Mouse (Mus musculus) heart, embryonic 15.5 days (tissue): Measurements from ENCODE around the gene Snrnp27. TPM values are rescaled to one million over a fixed set of nuclear protein-coding genes. Genes with fewer than 3 reads are reported as not detected.

ENCODE experiments used
- ATAC-seq: fragments of 200-750 bp; cut with Nextera tagmentation; replicated peaks from 2 replicates; pipeline ENCODE4 v1.8.0; 2017; ENCODE audit warnings: low read depth, moderate TSS enrichment; ENCODE audit not compliant: insufficient number of reproducible peaks, insufficient read depth, low FRiP score
- H3K27ac ChIP-seq: fragments of 300-500 bp; sonication (generic); 2 replicates; pipeline ENCODE4 v1.5.1; 2015; ENCODE audit warnings: mild to moderate bottlenecking, inconsistent platforms
- H3K27me3 ChIP-seq: fragments of 300-500 bp; sonication (generic); 2 replicates; pipeline ENCODE4 v1.6.1; 2015; ENCODE audit warnings: inconsistent platforms
- H3K36me3 ChIP-seq: fragments of 300-500 bp; sonication (generic); 2 replicates; pipeline ENCODE4 v1.6.1; 2015; ENCODE audit warnings: mild to moderate bottlenecking, inconsistent platforms
- H3K4me1 ChIP-seq: fragments of 300-500 bp; sonication (generic); replicated peaks from 2 replicates; pipeline ENCODE4 v1.6.1; 2015; ENCODE audit warnings: inconsistent platforms
- H3K4me2 ChIP-seq: fragments of 300-500 bp; sonication (generic); 2 replicates; pipeline ENCODE4 v1.6.1; 2015; ENCODE audit warnings: inconsistent platforms, mild to moderate bottlenecking, moderate library complexity
- H3K4me3 ChIP-seq: fragments of 300-500 bp; sonication (generic); 2 replicates; pipeline ENCODE4 v1.5.1; 2015; ENCODE audit warnings: mild to moderate bottlenecking, inconsistent platforms
- H3K9ac ChIP-seq: fragments of 300-500 bp; sonication (generic); 2 replicates; pipeline ENCODE4 v1.6.1; 2015; ENCODE audit warnings: mild to moderate bottlenecking, inconsistent platforms
- H3K9me3 ChIP-seq: fragments of 300-500 bp; sonication (generic); replicated peaks from 2 replicates; pipeline ENCODE4 v1.6.1; 2016; ENCODE audit warnings: inconsistent platforms
- WGBS: fragments of 180-500 bp; shearing (Covaris S2); methylation state at CpG from one replicate; pipeline ENCODE4 v1.1.7; 2015; ENCODE audit warnings: mixed read lengths; 5-methylcytosine and 5-hydroxymethylcytosine counted together
- polyA plus RNA-seq: library from polyadenylated mRNA; unstranded; fragments of >200 nt; fragmentation: Nextera tagmentation; extraction: Ambion mirVana; gene quantifications from 2 replicates; pipeline ENCODE4 v1.2.1, GENCODE M21; 2015

Snrnp27 gene
- polyA plus RNA-seq, result 68.3 and 81.3 TPM in 2 replicates

DNA sequence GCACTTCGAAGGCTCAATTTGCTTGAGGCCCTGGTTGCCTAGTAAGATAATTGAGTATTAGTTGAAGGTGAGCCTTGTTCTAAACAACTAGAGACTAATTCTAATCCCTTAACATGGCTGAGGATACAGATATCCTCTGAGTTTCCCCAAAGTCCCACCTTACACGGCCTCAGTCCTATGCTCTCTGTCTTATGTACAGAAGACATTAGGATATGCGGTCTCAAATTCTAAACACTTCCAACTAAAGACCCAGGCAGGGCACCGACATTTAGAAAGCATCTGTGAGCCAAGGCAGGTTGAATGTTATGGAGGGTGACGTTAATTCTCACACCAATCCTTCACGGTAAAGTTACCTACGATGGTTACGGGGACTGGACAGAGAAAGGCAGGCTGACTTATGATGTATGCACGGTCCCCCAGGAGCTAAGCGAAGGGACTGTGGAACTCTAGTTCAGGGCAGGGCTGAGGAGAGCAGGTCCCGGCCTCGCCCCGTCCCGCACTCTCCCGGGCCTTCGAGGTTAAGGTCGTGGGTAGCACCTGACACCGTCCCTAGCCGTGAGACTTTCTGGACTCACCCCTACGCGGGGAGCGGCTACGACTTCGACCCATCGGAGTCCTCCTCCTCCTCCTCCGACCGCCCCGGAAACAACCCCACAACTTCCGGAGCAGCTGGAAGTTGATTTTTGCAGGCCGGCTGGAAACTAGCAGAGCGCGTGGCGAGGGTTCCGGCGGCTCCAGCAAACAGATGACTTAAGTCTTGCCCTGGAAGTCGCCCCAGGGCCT, at the start of gene Snrnp27:
Gene Snrnp27, minus strand, starts transcription at position 651 of the 783 bp plus-strand sequence.
- no peaks in the 10 kb centered on the region for H3K9me3 ChIP-seq
- peak within 1 kb of the TSS; percentile 80 for H3K4me2 ChIP-seq
- H3K27ac ChIP-seq, result peak within 1 kb of the TSS; percentile 72
- H3K36me3 ChIP-seq, result peaks cover 34% of the 10 kb centered on the region
- H3K4me3 ChIP-seq, result peak within 1 kb of the TSS; percentile 91
- peaks cover 10% of the 10 kb centered on the region for H3K4me1 ChIP-seq
- H3K9ac ChIP-seq, result peak within 1 kb of the TSS; percentile 90
- peak; percentile 81 for ATAC-seq
- H3K27me3 ChIP-seq, result no peaks in the 10 kb centered on the region
- 2% methylated on average over 36 of the region's 36 CpGs for WGBS

DNA sequence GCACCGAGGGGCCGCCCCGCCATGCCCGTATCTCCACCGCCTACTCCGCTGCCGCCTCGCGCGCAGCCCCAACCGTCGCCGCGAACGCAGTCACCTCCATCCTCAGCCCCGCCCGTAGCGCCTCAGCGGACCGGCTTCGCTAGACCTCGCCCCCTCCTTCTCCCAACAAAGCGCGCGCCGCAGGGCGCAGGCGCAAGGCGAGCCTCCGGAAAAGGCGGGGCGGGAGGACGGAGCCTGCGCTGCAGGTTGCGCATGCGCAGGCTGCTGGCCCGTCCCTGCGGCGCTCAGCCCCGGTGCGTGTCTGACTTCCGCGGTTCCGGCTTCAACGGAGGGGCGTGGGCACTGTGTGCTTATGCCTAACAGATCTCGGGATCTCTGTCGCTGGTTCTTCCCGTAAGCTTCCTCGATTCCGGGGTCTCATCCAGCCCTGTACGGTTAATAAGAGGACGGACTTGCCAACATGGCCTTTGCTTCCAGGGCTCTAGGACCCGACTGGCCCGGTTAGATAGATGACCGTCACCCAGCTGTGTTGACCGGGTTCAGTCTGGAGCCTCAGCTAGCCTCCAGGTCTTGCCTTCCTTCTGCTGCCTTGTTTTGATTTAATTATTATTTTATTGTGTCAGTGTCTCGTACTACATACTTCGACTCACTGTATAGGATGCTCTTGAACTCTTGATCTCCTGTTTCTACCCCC, 49.0 kb upstream of the Snrnp27 start, which contains the start of gene Gmcl1:
Gene Gmcl1, minus strand, starts transcription at position 201 of the 694 bp plus-strand sequence.
- peak within 1 kb of the TSS; percentile 81 for H3K27ac ChIP-seq
- WGBS, result under 1% methylated on average over 59 of the region's 59 CpGs
- ATAC-seq, result peak; percentile 92
- no peaks in the 10 kb centered on the region for H3K27me3 ChIP-seq
- peak within 1 kb of the TSS; percentile 89 for H3K9ac ChIP-seq
- H3K4me2 ChIP-seq, result peak within 1 kb of the TSS; percentile 95
- peak within 1 kb of the TSS; percentile 99 for H3K4me3 ChIP-seq
- no peaks in the 10 kb centered on the region for H3K36me3 ChIP-seq
- no peaks in the 10 kb centered on the region for H3K9me3 ChIP-seq
- peaks cover 16% of the 10 kb centered on the region for H3K4me1 ChIP-seq

DNA sequence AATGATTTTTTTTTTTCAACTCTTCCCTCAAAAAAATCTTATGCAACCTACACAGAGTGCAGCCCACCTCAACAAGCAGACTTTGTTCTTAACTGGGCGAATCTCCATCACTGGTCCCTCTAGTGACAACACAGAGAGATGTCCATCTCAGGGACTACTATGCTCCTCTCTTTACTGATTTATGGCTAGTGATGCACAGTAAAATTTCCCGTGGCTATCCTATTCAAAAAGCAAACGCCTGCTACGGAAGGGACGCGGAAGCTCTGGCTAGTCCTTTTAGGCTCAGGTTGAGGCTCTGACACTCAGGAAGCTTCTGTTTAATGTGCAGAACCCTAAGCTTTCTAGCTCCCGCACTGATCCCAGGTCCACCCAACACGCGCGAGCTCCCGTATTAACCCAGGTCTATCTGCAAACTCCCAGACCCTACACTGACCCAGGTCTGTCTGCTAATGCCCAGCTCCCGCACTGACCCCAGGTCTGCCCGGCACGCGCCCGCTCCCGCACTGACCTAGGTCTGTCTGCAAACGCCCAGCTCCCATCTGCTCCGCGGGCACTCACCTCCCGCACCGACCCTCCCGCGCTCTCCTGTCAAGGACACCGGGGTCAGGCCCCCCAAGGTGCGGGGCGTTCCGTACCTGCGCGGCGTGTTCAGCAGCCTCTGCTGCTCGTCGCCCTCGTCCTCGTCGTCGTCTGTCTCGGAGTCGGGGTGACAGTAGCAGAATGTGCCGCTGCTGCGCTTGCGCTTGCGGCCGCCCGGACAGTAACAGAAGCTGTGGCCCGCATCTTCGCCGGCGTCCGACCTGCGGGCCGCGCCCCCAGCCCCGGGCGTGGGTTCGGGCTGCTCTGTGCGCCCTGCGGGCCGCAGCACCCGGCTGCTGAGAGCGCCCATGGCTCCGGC, 48.2 kb upstream of the Snrnp27 start:
- H3K4me2 ChIP-seq, result peak overlapping the region; percentile 95
- H3K4me1 ChIP-seq, result peaks cover 16% of the 10 kb centered on the region
- peak; percentile 41 for ATAC-seq
- peak overlapping the region; percentile 89 for H3K9ac ChIP-seq
- peak overlapping the region; percentile 99 for H3K4me3 ChIP-seq
- WGBS, result under 1% methylated on average over 62 of the region's 62 CpGs
- H3K36me3 ChIP-seq, result no peaks in the 10 kb centered on the region
- H3K27me3 ChIP-seq, result no peaks in the 10 kb centered on the region
- no peaks in the 10 kb centered on the region for H3K9me3 ChIP-seq
- peak overlapping the region; percentile 81 for H3K27ac ChIP-seq

DNA sequence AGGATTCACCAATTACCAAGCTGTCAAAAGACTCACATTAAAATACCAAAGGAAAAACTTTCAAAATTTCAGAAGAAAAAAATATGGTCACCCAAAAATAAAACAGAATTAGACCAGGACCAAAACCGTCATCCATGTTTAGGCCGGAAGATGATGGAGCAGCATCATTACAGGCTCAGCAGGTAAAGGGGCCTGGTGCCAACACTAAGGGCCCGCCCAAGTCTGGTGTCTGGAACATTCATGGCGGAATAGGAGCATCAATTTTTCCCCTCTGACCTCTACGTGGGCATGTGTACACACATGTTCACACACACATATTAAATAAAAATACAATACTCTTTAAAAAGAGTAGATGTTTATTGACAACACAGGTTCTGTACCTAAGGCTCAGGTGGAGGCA, 44.4 kb upstream of the Snrnp27 start:
- ATAC-seq, result no peak
- no peak overlapping the region for H3K4me2 ChIP-seq

DNA sequence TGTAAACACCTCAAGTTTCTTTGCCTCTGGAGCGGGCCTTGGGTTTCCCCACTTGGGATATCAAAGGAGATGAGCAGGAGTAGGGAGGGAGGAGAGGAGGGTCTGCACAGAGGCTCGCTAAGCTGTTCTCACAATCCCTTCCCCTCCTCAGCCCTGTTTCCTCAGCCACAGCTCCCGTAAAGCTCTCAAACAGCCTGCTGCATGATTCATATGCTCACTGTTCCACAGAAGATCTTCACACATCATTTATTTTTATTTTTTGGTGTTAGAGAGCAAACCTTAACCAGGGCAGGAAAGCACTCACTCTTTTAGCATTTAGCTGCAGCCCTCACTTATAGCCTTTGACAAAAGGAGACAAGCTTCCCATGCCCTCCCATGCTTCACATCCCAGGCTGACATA, 37.7 kb upstream of the Snrnp27 start:
- H3K9me3 ChIP-seq, result no peaks in the 10 kb centered on the region
- WGBS, result 76% methylated on average over 3 of the region's 3 CpGs
- H3K36me3 ChIP-seq, result peaks cover 10% of the 10 kb centered on the region
- ATAC-seq, result no peak
- no peaks in the 10 kb centered on the region for H3K4me1 ChIP-seq
- no peak overlapping the region for H3K9ac ChIP-seq
- H3K4me2 ChIP-seq, result no peak overlapping the region
- H3K27me3 ChIP-seq, result no peaks in the 10 kb centered on the region
- H3K27ac ChIP-seq, result no peak overlapping the region
- no peak overlapping the region for H3K4me3 ChIP-seq

More for the DNA sequence above, 44.4 kb upstream of the Snrnp27 start:
- Histone ChIP-seq H3K27me3 (no peaks in the 10 kb centered on the region), H3K4me3 (no peak overlapping the region), H3K4me1 (peaks cover 9% of the 10 kb centered on the region), H3K36me3 (no peaks in the 10 kb centered on the region), H3K27ac (no peak overlapping the region), H3K9me3 (no peaks in the 10 kb centered on the region), H3K9ac (no peak overlapping the region)
- 91% methylated on average over 5 of the region's 5 CpGs for WGBS

DNA sequence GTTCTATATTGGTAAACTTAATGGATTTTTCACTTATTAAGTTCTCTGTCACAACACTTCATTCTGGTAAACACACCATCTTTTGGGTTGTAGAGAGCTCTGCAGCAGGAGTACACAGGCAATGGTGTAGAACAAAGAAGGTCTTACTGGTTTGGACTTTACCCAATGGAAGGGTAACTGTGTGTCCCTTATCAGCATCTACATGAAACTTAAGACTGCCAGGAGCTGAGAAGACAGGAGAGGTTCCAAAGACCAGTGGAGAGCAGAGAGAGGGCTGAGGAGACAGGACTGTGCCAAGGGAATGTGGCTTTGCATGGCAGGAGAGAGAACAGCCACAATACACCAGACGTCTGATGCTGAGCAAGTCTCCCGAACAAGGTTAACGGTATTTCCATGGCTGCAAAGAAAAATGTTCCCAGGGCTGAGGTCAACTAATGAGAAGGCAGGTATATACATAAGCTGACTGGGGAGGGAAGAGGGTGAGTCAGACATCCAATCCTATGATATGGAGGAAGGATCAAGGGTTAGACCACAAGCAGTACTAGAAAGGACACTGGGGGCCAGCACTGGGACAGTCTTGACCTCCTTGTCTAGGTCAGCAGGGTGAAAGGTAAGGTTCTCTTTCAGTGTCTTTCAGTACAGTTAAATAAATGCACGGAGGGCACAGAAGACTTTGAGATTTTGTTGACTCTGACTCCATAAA, 23.9 kb upstream of the Snrnp27 start:
- no peak for ATAC-seq
- no peak overlapping the region for H3K4me2 ChIP-seq
- WGBS, result 86% methylated on average over 4 of the region's 4 CpGs
- no peaks in the 10 kb centered on the region for H3K4me1 ChIP-seq
- no peak overlapping the region for H3K4me3 ChIP-seq
- H3K36me3 ChIP-seq, result peaks cover 39% of the 10 kb centered on the region
- H3K27ac ChIP-seq, result no peak overlapping the region
- no peaks in the 10 kb centered on the region for H3K27me3 ChIP-seq
- no peak overlapping the region for H3K9ac ChIP-seq
- H3K9me3 ChIP-seq, result no peaks in the 10 kb centered on the region

DNA sequence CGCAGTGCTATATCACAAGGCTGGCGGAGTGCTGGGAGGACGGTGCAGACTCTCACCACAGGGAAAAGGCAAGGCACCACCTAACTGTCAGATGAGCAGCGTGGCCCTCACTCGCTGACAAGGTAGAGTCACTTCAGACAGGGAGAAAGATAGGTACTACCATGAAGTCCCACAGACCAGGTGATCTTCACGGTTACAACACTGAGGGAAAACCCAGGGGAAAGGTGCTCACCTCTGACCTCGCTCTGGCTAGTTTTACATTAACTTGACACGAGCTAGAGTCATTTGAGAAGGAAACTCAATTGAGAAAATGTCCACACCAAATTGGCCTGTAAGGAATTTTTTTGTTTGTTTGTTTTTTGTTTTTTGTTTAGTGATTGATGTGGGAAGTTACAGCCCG, 18.3 kb upstream of the Snrnp27 start:
- Histone ChIP-seq H3K36me3 (peaks cover 73% of the 10 kb centered on the region), H3K4me3 (no peak overlapping the region), H3K9me3 (no peaks in the 10 kb centered on the region), H3K4me1 (no peaks in the 10 kb centered on the region), H3K27me3 (no peaks in the 10 kb centered on the region), H3K4me2 (no peak overlapping the region), H3K27ac (no peak overlapping the region), H3K9ac (no peak overlapping the region)
- ATAC-seq, result no peak
- 93% methylated on average over 9 of the region's 9 CpGs for WGBS

DNA sequence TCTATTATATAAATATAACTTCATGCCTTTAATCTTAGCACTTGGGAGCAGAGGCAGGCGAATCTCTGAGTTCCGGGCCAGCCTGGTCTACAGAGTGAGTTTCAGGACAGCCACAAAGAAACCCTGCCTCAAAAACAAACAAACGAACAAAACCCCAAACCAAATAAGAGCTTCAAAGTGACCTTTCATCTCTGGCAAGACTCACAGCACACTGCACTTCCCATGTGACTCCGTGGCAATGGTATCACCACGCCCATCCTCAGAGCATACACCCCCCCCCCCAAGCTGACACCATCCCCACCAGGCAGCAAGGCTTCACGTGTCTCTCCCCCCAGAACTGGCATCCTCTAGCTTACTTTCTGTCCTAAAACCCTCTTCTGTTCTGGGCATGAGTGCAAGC, 13.6 kb upstream of the Snrnp27 start:
- no peaks in the 10 kb centered on the region for H3K4me1 ChIP-seq
- 76% methylated on average over 6 of the region's 6 CpGs for WGBS
- no peak overlapping the region for H3K9ac ChIP-seq
- ATAC-seq, result no peak
- H3K27ac ChIP-seq, result no peak overlapping the region
- no peak overlapping the region for H3K4me3 ChIP-seq
- peaks cover 65% of the 10 kb centered on the region for H3K36me3 ChIP-seq
- H3K27me3 ChIP-seq, result no peaks in the 10 kb centered on the region
- H3K4me2 ChIP-seq, result no peak overlapping the region
- no peaks in the 10 kb centered on the region for H3K9me3 ChIP-seq

DNA sequence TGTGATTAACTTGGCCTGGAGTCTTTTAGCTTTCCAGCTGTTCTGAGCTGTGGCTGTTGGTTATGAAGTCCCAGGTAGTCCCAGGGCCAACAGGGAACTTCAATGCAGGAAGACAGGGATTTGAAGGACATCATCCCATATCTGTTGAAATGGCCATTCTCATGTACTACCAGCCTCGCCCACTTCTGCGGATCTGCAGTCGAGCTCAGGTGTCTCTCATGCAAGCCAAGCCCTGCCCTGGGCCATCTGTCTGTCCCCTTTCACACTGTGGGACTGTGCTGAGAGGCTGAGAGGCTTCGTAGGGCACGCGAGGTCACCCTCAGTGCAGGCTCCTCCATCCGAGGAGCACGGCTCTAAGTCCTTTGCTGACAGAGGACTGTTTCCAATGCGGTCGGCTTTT, 11.9 kb upstream of the Snrnp27 start:
- Histone ChIP-seq H3K4me3 (no peak overlapping the region), H3K4me1 (no peaks in the 10 kb centered on the region), H3K27ac (no peak overlapping the region), H3K36me3 (peaks cover 57% of the 10 kb centered on the region), H3K9ac (no peak overlapping the region), H3K27me3 (no peaks in the 10 kb centered on the region), H3K9me3 (no peaks in the 10 kb centered on the region), H3K4me2 (no peak overlapping the region)
- 80% methylated on average over 10 of the region's 10 CpGs for WGBS
- no peak for ATAC-seq

DNA sequence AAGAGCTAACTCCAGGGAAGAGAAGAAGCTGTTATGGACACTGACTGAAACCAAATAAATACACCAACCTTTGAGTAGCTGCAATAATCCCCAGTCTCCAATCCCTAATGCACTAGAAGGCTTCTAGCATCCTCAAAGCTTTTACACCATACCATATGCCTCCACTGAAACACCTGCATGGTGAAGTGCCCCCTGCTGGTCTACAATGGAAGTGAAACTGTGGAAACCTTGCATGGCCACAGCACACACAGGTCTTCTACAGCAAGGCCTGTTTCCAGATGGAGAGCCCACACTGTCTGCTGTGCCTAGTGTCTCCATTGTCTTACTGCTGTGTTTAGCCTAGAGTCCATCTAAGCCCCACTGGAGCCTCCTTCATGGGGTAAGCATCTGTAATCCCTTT, 10.1 kb upstream of the Snrnp27 start:
- Histone ChIP-seq H3K27me3 (no peaks in the 10 kb centered on the region), H3K36me3 (peaks cover 47% of the 10 kb centered on the region), H3K9ac (no peak overlapping the region), H3K27ac (no peak overlapping the region), H3K4me2 (no peak overlapping the region), H3K9me3 (no peaks in the 10 kb centered on the region), H3K4me3 (no peak overlapping the region), H3K4me1 (no peaks in the 10 kb centered on the region)
- no peak for ATAC-seq
